Mouse (Mus musculus) heart, embryonic 13.5 days (tissue): ENCODE results near the gene Nr3c2. TPM values are rescaled to one million over a fixed set of nuclear protein-coding genes. Genes with fewer than 3 reads are reported as not detected.

Experiments used
- ATAC-seq: fragments of 200-750 bp; cut with Nextera tagmentation; 2 replicates; pipeline ENCODE4 v1.8.0; 2017; ENCODE audit warnings: moderate TSS enrichment; ENCODE audit not compliant: insufficient number of reproducible peaks, low FRiP score, low TSS enrichment; ENCODE audit errors: extremely low read depth
- H3K27ac ChIP-seq: fragments of 300-500 bp; sonication (generic); replicated peaks from 2 replicates; pipeline ENCODE4 v1.5.1; 2015; ENCODE audit warnings: moderate library complexity, mild to moderate bottlenecking, inconsistent platforms
- H3K27me3 ChIP-seq: fragments of 300-500 bp; sonication (generic); replicated peaks from 2 replicates; pipeline ENCODE4 v1.6.1; 2015; ENCODE audit warnings: mild to moderate bottlenecking, inconsistent platforms
- H3K36me3 ChIP-seq: fragments of 300-500 bp; sonication (generic); 2 replicates; pipeline ENCODE4 v1.6.1; 2015; ENCODE audit warnings: mild to moderate bottlenecking, inconsistent platforms
- H3K4me1 ChIP-seq: fragments of 300-500 bp; sonication (generic); 2 replicates; pipeline ENCODE4 v1.6.1; 2015; ENCODE audit warnings: inconsistent platforms
- H3K4me2 ChIP-seq: fragments of 300-500 bp; sonication (generic); 2 replicates; pipeline ENCODE4 v1.6.1; 2015; ENCODE audit warnings: inconsistent platforms, mild to moderate bottlenecking, moderate library complexity
- H3K4me3 ChIP-seq: fragments of 300-500 bp; sonication (generic); 2 replicates; pipeline ENCODE4 v1.5.1; 2015; ENCODE audit warnings: moderate library complexity, mild to moderate bottlenecking, inconsistent platforms
- H3K9ac ChIP-seq: fragments of 300-500 bp; sonication (generic); 2 replicates; pipeline ENCODE4 v1.6.1; 2015; ENCODE audit warnings: inconsistent platforms, mild to moderate bottlenecking, moderate library complexity
- H3K9me3 ChIP-seq: fragments of 300-500 bp; sonication (generic); 2 replicates; pipeline ENCODE4 v1.6.1; 2016; ENCODE audit warnings: inconsistent platforms
- WGBS: fragments of 180-500 bp; shearing (Covaris S2); methylation state at CpG from one replicate; pipeline ENCODE4 v1.1.7; 2015; ENCODE audit warnings: mixed read lengths; 5-methylcytosine and 5-hydroxymethylcytosine counted together
- polyA plus RNA-seq: library from polyadenylated mRNA; unstranded; fragments of >200 nt; fragmentation: Nextera tagmentation; extraction: Ambion mirVana; gene quantifications from 2 replicates; pipeline ENCODE4 v1.2.1, GENCODE M21; 2015

The Nr3c2 gene
- polyA plus RNA-seq, 1 experiment from 2014 or later, result 3.2 TPM

- Histone ChIP-seq H3K4me1 (peaks cover 7% of the 10 kb centered on the region), H3K27ac (no peak overlapping the region), H3K4me3 (no peak overlapping the region), H3K27me3 (no peaks in the 10 kb centered on the region), H3K9me3 (no peaks in the 10 kb centered on the region), H3K4me2 (no peak overlapping the region), H3K9ac (no peak overlapping the region), H3K36me3 (no peaks in the 10 kb centered on the region)
- ATAC-seq, result no peak
- WGBS, result 74% methylated on average over 4 of the region's 4 CpGs
These were observed 228.8 kb downstream of the Nr3c2 start for GRCm38 (mm10) chr8:77128006-77128405.

- Histone ChIP-seq H3K9ac (no peak overlapping the region), H3K4me1 (peaks cover 17% of the 10 kb centered on the region), H3K9me3 (peaks cover 4% of the 10 kb centered on the region; the same call in 1 of the 2 replicates), H3K27ac (peak overlapping the region; percentile 48), H3K36me3 (no peaks in the 10 kb centered on the region), H3K27me3 (no peaks in the 10 kb centered on the region), H3K4me2 (peak overlapping the region; percentile 50), H3K4me3 (peak overlapping the region; percentile 19; the same call in 1 of the 2 replicates)
- 24% methylated on average over 11 of the region's 11 CpGs for WGBS
- no peak for ATAC-seq
These were observed 233.8 kb downstream of the Nr3c2 start for GRCm38 (mm10) chr8:77132903-77133637.

- 0 out of 2 replicates have a peak overlapping the region, but pooled peaks have one; percentile 9 for H3K27ac ChIP-seq
- H3K4me1 ChIP-seq, result peaks cover 17% of the 10 kb centered on the region
- no peak overlapping the region for H3K9ac ChIP-seq
- no peak; the same call in 1 of the 2 replicates for ATAC-seq
- WGBS, result 41% methylated on average over 7 of the region's 7 CpGs
- H3K4me3 ChIP-seq, result no peak overlapping the region
- no peaks in the 10 kb centered on the region for H3K27me3 ChIP-seq
- H3K36me3 ChIP-seq, result no peaks in the 10 kb centered on the region
- H3K4me2 ChIP-seq, result no peak overlapping the region
- H3K9me3 ChIP-seq, result peaks cover 4% of the 10 kb centered on the region; the same call in 1 of the 2 replicates
These were observed 234.6 kb downstream of the Nr3c2 start for GRCm38 (mm10) chr8:77133797-77134385.

- no peaks in the 10 kb centered on the region for H3K36me3 ChIP-seq
- no peak overlapping the region for H3K27ac ChIP-seq
- H3K27me3 ChIP-seq, result no peaks in the 10 kb centered on the region
- H3K9me3 ChIP-seq, result peaks cover 8% of the 10 kb centered on the region; the same call in 1 of the 2 replicates
- no peaks in the 10 kb centered on the region for H3K4me1 ChIP-seq
- ATAC-seq, result no peak; the same call in 1 of the 2 replicates
- no peak overlapping the region for H3K4me2 ChIP-seq
- H3K9ac ChIP-seq, result no peak overlapping the region
- no peak overlapping the region for H3K4me3 ChIP-seq
- 70% methylated on average over 3 of the region's 3 CpGs for WGBS
These were observed 246.0 kb downstream of the Nr3c2 start for GRCm38 (mm10) chr8:77145285-77145684.

- no peak overlapping the region for H3K4me2 ChIP-seq
- H3K36me3 ChIP-seq, result no peaks in the 10 kb centered on the region
- no peak for ATAC-seq
- no peaks in the 10 kb centered on the region; the same call in 1 of the 2 replicates for H3K27me3 ChIP-seq
- WGBS, result 38% methylated on average over 3 of the region's 3 CpGs
- H3K4me3 ChIP-seq, result no peak overlapping the region
- no peaks in the 10 kb centered on the region for H3K9me3 ChIP-seq
- no peak overlapping the region for H3K27ac ChIP-seq
- H3K9ac ChIP-seq, result no peak overlapping the region
- no peaks in the 10 kb centered on the region for H3K4me1 ChIP-seq
These were observed 255.3 kb downstream of the Nr3c2 start for GRCm38 (mm10) chr8:77154496-77154895.

GRCm38 (mm10) chr8:77169320-77169719 is 270.1 kb downstream of the Nr3c2 start:
- Histone ChIP-seq H3K36me3 (no peaks in the 10 kb centered on the region), H3K4me3 (no peak overlapping the region), H3K9ac (no peak overlapping the region), H3K9me3 (no peaks in the 10 kb centered on the region), H3K4me1 (peaks cover 12% of the 10 kb centered on the region), H3K27ac (no peak overlapping the region), H3K27me3 (no peaks in the 10 kb centered on the region), H3K4me2 (no peak overlapping the region)
- 88% methylated on average over 6 of the region's 6 CpGs for WGBS
- ATAC-seq, result no peak

- Histone ChIP-seq H3K9ac (no peak overlapping the region), H3K36me3 (no peaks in the 10 kb centered on the region), H3K9me3 (no peaks in the 10 kb centered on the region), H3K27ac (no peak overlapping the region), H3K27me3 (no peaks in the 10 kb centered on the region), H3K4me2 (no peak overlapping the region), H3K4me1 (peaks cover 6% of the 10 kb centered on the region), H3K4me3 (no peak overlapping the region)
- ATAC-seq, result no peak; the same call in 1 of the 2 replicates
- WGBS, result 79% methylated on average over 4 of the region's 4 CpGs
These were observed 270.7 kb downstream of the Nr3c2 start for GRCm38 (mm10) chr8:77169757-77170438.

- Histone ChIP-seq H3K36me3 (no peaks in the 10 kb centered on the region), H3K4me1 (peaks cover 6% of the 10 kb centered on the region), H3K9ac (no peak overlapping the region), H3K27me3 (no peaks in the 10 kb centered on the region), H3K4me2 (no peak overlapping the region), H3K9me3 (no peaks in the 10 kb centered on the region), H3K4me3 (no peak overlapping the region), H3K27ac (no peak overlapping the region)
- 92% methylated on average over 4 of the region's 4 CpGs for WGBS
- ATAC-seq, result no peak
These were observed 271.2 kb downstream of the Nr3c2 start for GRCm38 (mm10) chr8:77170439-77170759.

- no peak for ATAC-seq
- Histone ChIP-seq H3K4me1 (peaks cover 6% of the 10 kb centered on the region), H3K27ac (no peak overlapping the region), H3K9me3 (no peaks in the 10 kb centered on the region), H3K36me3 (no peaks in the 10 kb centered on the region), H3K27me3 (no peaks in the 10 kb centered on the region), H3K9ac (no peak overlapping the region), H3K4me2 (no peak overlapping the region), H3K4me3 (no peak overlapping the region)
- WGBS, result 49% methylated on average over 12 of the region's 12 CpGs
These were observed 273.9 kb downstream of the Nr3c2 start for GRCm38 (mm10) chr8:77173075-77173657.

GRCm38 (mm10) chr8:77173736-77174135 is 274.5 kb downstream of the Nr3c2 start:
- Histone ChIP-seq H3K27ac (no peak overlapping the region), H3K4me3 (no peak overlapping the region), H3K27me3 (no peaks in the 10 kb centered on the region), H3K36me3 (no peaks in the 10 kb centered on the region), H3K9me3 (no peaks in the 10 kb centered on the region), H3K4me1 (peaks cover 6% of the 10 kb centered on the region), H3K9ac (no peak overlapping the region), H3K4me2 (no peak overlapping the region)
- ATAC-seq, result no peak
- 52% methylated on average over 3 of the region's 3 CpGs for WGBS

- 86% methylated on average over 4 of the region's 4 CpGs for WGBS
- Histone ChIP-seq H3K27ac (no peak overlapping the region), H3K4me2 (no peak overlapping the region), H3K4me3 (no peak overlapping the region), H3K36me3 (no peaks in the 10 kb centered on the region), H3K27me3 (no peaks in the 10 kb centered on the region), H3K9me3 (no peaks in the 10 kb centered on the region), H3K4me1 (peaks cover 6% of the 10 kb centered on the region), H3K9ac (no peak overlapping the region)
- ATAC-seq, result no peak
These were observed 276.2 kb downstream of the Nr3c2 start for GRCm38 (mm10) chr8:77175471-77175870.
